Mouse (Mus musculus): ENCODE measurements at regions not wholly inside any gene's neighbourhood (a gene's known extent, or its start where the extent isn't known, plus 50 kb on each side); places are given as distances from the start of the nearest gene placed in this dataset.

- 63% methylated on average over 1 of the region's 1 CpGs for WGBS
- no peak overlapping the region for H3K9ac ChIP-seq (ENCODE audit: low read length)
Observed at GRCm38 (mm10) chr10:5978534-5978933, 56.3 kb upstream of the Rgs17 start.

More at GRCm38 (mm10) chr10:5978534-5978933, 56.3 kb upstream of the Rgs17 start:
- Histone ChIP-seq H3K4me3 (ENCODE audit: control insufficient read depth in 1 of 2, insufficient read depth in 1 of 2, low read depth in 1 of 2, low read length in 2 of 2) (no peak overlapping the region), H3K4me2 (ENCODE audit: low read length) (no peak overlapping the region), H3K9me3 (ENCODE audit: control insufficient read depth, low read length) (no peaks in the 10 kb centered on the region), H3K4me1 (ENCODE audit: control insufficient read depth in 2 of 2, insufficient read depth in 2 of 2, low read length in 2 of 2) (no peaks in the 10 kb centered on the region), H3K36me3 (ENCODE audit: control insufficient read depth, insufficient read depth, low read length) (no peaks in the 10 kb centered on the region), H3K27me3 (ENCODE audit: control insufficient read depth, insufficient read depth, low read length) (no peaks in the 10 kb centered on the region), H3K27ac (replicated peaks in 1 of 2; ENCODE audit: control insufficient read depth in 1 of 2, insufficient read depth in 1 of 2, low read depth in 2 of 2, low read length in 2 of 2) (no peak overlapping the region)
- no peak for ATAC-seq (ENCODE audit: insufficient number of reproducible peaks, insufficient read depth, low FRiP score, low read depth)

All from heart, embryonic 14.5 days (tissue).